ENCODE assay signal across 8 mouse cellular contexts in genomic region chr6:11727370-11727769, GRCm38 (mm10).
DNase-seq lines count a peak whose midpoint lies in the region; ATAC-seq and TF ChIP-seq lines count a peak whose summit lies in the region.

No protein-coding gene starts in this region.

- no peaks in the 10 kb centered on the region for H3K9me3 ChIP-seq in kidney, embryonic 16.5 days (ENCODE audit: low read length)
- no peaks in the 10 kb centered on the region for H3K9me3 ChIP-seq in midbrain, embryonic 16.5 days (replicated peaks; ENCODE audit: control insufficient read depth, low read length, poor library complexity, severe bottlenecking)

- H3K9ac ChIP-seq in kidney, embryonic 16.5 days (replicated peaks; ENCODE audit: low read length): no peak overlapping the region
- no peak overlapping the region for H3K9ac ChIP-seq in midbrain, embryonic 16.5 days (ENCODE audit: low read depth, low read length)

- H3K4me3 ChIP-seq in kidney, embryonic 16.5 days (ENCODE audit: low read length): no peak overlapping the region
- H3K4me3 ChIP-seq in midbrain, embryonic 16.5 days (ENCODE audit: low read depth, low read length): no peak overlapping the region
- no peak overlapping the region for H3K4me3 ChIP-seq in gastrocnemius, adult 2 months

- intact Hi-C loops in gastrocnemius, adult 2 months (cut with DNase I): no loop called here

- peak; percentile 69; the same call in 1 of the 2 replicates for ATAC-seq in kidney, embryonic 16.5 days (ENCODE audit: low FRiP score, low TSS enrichment)
- ATAC-seq in midbrain, embryonic 16.5 days: peak; percentile 93

- no peak overlapping the region for H3K27ac ChIP-seq in kidney, embryonic 16.5 days (ENCODE audit: low read length)
- no peak overlapping the region for H3K27ac ChIP-seq in midbrain, embryonic 16.5 days (ENCODE audit: low read length)
- no peak overlapping the region for H3K27ac ChIP-seq in gastrocnemius, adult 2 months

- 44% methylated on average over 5 of the region's 5 CpGs for WGBS in kidney, embryonic 16.5 days
- 37% methylated on average over 5 of the region's 5 CpGs for WGBS in midbrain, embryonic 16.5 days

- DNase-seq in kidney, adult 8-10 months: no peak
- DNase-seq in c-Kit-positive CD71-negative TER-119-negative erythroid progenitor cells, embryonic 14.5 days (ENCODE audit: low read depth): peak; percentile 24
- DNase-seq in kidney, postnatal 36 days: peak; percentile 14 to 17
- DNase-seq in gastrocnemius, adult 8-10 months (ENCODE audit: low spot score in 2 of 2): no peak
- DNase-seq in thymus, postnatal 36 days: no peak
- DNase-seq in gastrocnemius, adult 2 months: no peak

- H3K4me1 ChIP-seq in kidney, embryonic 16.5 days (ENCODE audit: insufficient read depth, low read length): no peaks in the 10 kb centered on the region
- no peaks in the 10 kb centered on the region for H3K4me1 ChIP-seq in midbrain, embryonic 16.5 days (ENCODE audit: control insufficient read depth, insufficient read depth, low read length)

- no peaks in the 10 kb centered on the region for H3K36me3 ChIP-seq in kidney, embryonic 16.5 days (ENCODE audit: insufficient read depth, low read length)
- H3K36me3 ChIP-seq in midbrain, embryonic 16.5 days (ENCODE audit: control insufficient read depth, insufficient read depth, low read length): no peaks in the 10 kb centered on the region

- H3K4me2 ChIP-seq in kidney, embryonic 16.5 days (replicated peaks; ENCODE audit: low read depth, low read length): no peak overlapping the region
- no peak overlapping the region for H3K4me2 ChIP-seq in midbrain, embryonic 16.5 days (ENCODE audit: low read length)

- H3K27me3 ChIP-seq in kidney, embryonic 16.5 days (ENCODE audit: insufficient read depth, low read length): no peaks in the 10 kb centered on the region
- H3K27me3 ChIP-seq in midbrain, embryonic 16.5 days (ENCODE audit: control insufficient read depth, insufficient read depth, low read depth, low read length): no peaks in the 10 kb centered on the region

- no peak for TF ChIP-seq CTCF in gastrocnemius, adult 2 months (IDR thresholded peaks at IDR 0.05)

Comparison
In these comparisons a context has a peak if more than half of its experiments do, and no peak if none do; other contexts are left out.
1. DNase-seq: peak in c-Kit-positive CD71-negative TER-119-negative erythroid progenitor cells, embryonic 14.5 days (single experiment) and kidney, postnatal 36 days (2 of 2); none in kidney, adult 8-10 months (0 of 2), gastrocnemius, adult 8-10 months (0 of 2), thymus, postnatal 36 days (0 of 2) and gastrocnemius, adult 2 months (single experiment).